Mouse (Mus musculus) mouse trophoblast stem cell (cell line): ENCODE measurements around the gene Olfr31.

Source experiments
- in situ Hi-C, 2 experiments: fragments of 300-500 bp; cut with MseI, MboI; formaldehyde crosslinking; loops; 2 replicates in 1 of 2; 3 replicates in 1 of 2; pipeline ENCODE4 v1.15.1; 2025

Gene Olfr31

DNA sequence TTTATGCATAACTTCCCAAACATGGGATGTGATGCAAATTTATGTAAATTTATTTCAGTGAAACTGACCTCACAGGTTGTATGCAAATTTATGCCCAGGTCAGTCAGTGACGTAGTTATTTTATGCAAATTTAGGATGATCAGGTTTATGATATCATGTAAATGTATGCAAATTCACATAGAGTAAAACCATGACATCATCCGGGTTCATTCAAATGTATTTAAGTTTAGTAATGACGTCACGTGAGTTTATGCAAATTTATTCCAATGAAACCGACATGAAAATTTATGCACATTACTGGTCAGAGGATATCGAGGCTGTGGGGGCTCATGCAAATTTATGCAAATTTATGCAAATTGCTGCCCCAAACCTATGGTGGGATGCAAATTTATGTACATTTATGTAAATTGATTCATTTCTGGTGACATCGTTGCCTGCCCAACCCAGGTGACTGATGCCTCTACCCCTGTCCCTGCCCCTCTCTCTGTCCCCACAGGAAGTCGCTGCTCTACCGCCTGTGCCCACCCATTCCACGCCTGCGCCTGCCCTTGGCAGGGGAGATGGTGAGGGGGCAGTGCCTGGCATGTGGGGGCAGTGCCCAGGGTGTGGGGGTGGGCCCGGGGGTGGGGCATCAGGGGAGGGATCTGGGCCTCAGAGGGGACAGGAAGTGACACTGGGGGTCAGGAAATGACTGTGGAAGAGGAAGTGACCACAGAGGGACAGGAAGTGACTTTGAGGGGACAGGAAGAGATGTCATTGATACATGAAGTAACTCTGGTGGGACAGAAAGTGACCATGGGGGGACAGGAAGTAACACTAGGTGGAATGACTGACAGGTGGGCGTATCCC lies 32.1 kb downstream of the Olfr31 start:
- in situ Hi-C loops = no loop called here

DNA sequence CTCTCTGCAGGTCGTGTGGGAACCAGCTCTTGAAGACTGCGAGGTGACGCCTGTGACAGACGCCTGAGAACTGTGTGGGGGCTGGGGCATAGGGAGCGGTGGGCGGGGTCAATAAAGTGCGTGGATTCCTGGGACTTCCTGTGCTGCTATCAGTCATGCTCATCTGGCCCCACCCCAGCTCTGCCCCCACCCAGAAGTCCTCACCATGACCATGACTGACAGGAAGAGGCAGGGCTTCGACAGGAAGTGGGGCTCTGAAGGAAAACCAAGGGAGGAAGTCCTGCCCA lies 32.7 kb downstream of the Olfr31 start:
- in situ Hi-C loops = no loop called here
